Mouse (Mus musculus) G1E (cell line): ENCODE data around the gene Rtl8b. TPM values are rescaled to one million over a fixed set of nuclear protein-coding genes. Genes with fewer than 3 reads are reported as not detected.
"Not testable (repeated sequence)": the region's sequence is repeated elsewhere in the genome, so short reads cannot be mapped to it uniquely, and the experiment has no call there.

Source experiments
- ATAC-seq: 2 replicates; pipeline ENCODE4 v1.8.0; 2016; ENCODE audit warnings: mild to moderate bottlenecking; ENCODE audit not compliant: insufficient number of reproducible peaks, poor library complexity, low FRiP score, severe bottlenecking; ENCODE audit errors: extremely low read depth
- DNase-seq: peaks from one replicate; pipeline ENCODE4 v3.0.0; 2012; ENCODE audit warnings: low spot score
- H3K27me3 ChIP-seq: 2 replicates; pipeline ENCODE4 v1.6.1; 2012; ENCODE audit warnings: mild to moderate bottlenecking, low read length, inconsistent platforms; ENCODE audit not compliant: insufficient read depth
- H3K36me3 ChIP-seq: replicated peaks from 2 replicates; pipeline ENCODE3; 2012; ENCODE audit warnings: mild to moderate bottlenecking, inconsistent platforms
- H3K4me1 ChIP-seq: 2 replicates; pipeline ENCODE4 v1.6.1; 2012; ENCODE audit warnings: low read depth, low read length, inconsistent platforms, mixed read lengths; ENCODE audit not compliant: insufficient read depth
- H3K4me3 ChIP-seq: 2 replicates; pipeline ENCODE4 v1.5.1; 2012; ENCODE audit warnings: low read depth, mild to moderate bottlenecking, inconsistent platforms, low read length, moderate library complexity, mixed read lengths
- H3K9me3 ChIP-seq: replicated peaks from 2 replicates; pipeline ENCODE4 v1.6.1; 2012; ENCODE audit warnings: inconsistent platforms
- CTCF ChIP-seq: IDR thresholded peaks from 2 replicates; pipeline ENCODE4 v1.5.1; 2012; ENCODE audit warnings: low read depth, low read length, inconsistent platforms, mixed read lengths
- GATA1 ChIP-seq: IDR thresholded peaks from 2 replicates; pipeline ENCODE4 v1.6.1; 2012; ENCODE audit warnings: borderline replicate concordance, low read length, inconsistent platforms, mixed read lengths
- GATA2 ChIP-seq: IDR thresholded peaks from 2 replicates; pipeline ENCODE4 v1.6.1; 2012; ENCODE audit warnings: low read depth, low read length, inconsistent platforms, borderline replicate concordance
- POLR2AphosphoS5 ChIP-seq: IDR thresholded peaks from 2 replicates; pipeline ENCODE4 v1.6.1; 2012; ENCODE audit warnings: low read depth, low read length, inconsistent platforms; ENCODE audit not compliant: insufficient replicate concordance
- TAL1 ChIP-seq: conservative IDR thresholded peaks from 2 replicates; pipeline ENCODE4 v1.6.1; 2012; ENCODE audit warnings: low read depth, low read length, inconsistent platforms, mixed read lengths
- polyA plus RNA-seq: library from polyadenylated mRNA; stranded (reverse); fragments of >175 nt; gene quantifications from 2 replicates; pipeline ENCODE4 v1.2.3, GENCODE M21; 2012
- total RNA-seq, 2 experiments: library from RNA; stranded (forward) in 1 of 2; stranded (reverse) in 1 of 2; fragments of 200-1000 nt in 1 of 2; fragments of >200 nt in 1 of 2; fragmentation: Nextera tagmentation in 1 of 2; gene quantifications; 2 replicates each; pipeline ENCODE4 v1.2.3; 2014 to 2017

Rtl8b gene
- total and polyA plus RNA-seq, 3 experiments = not detected

GRCm38 (mm10) chrX:53645885-53646284, 24.3 kb downstream of the Rtl8b start:
- ATAC-seq (no peak), DNase-seq (no peak)
- Histone ChIP-seq H3K27me3 (no peaks in the 10 kb centered on the region), H3K9me3 (no peaks in the 10 kb centered on the region), H3K4me3 (no peak overlapping the region), H3K4me1 (no peaks in the 10 kb centered on the region), H3K36me3 (no peaks in the 10 kb centered on the region)
- TF ChIP-seq POLR2AphosphoS5 (no peak), GATA2 (no peak), GATA1 (no peak), CTCF (no peak), TAL1 (no peak)

GRCm38 (mm10) chrX:53642980-53643961, 26.9 kb downstream of the Rtl8b start, which contains the start of gene Rtl8a:
Rtl8a (minus strand) TSS chrX:53643682.
- H3K4me1 ChIP-seq, H3K36me3 ChIP-seq, H3K27me3 ChIP-seq, H3K4me3 ChIP-seq, H3K9me3 ChIP-seq, DNase-seq, ATAC-seq: not testable (repeated sequence)

GRCm38 (mm10) chrX:53642604-53642979, 27.6 kb downstream of the Rtl8b start:
- H3K36me3 ChIP-seq, DNase-seq, H3K4me1 ChIP-seq, H3K9me3 ChIP-seq, ATAC-seq, H3K4me3 ChIP-seq, H3K27me3 ChIP-seq: not testable (repeated sequence)

GRCm38 (mm10) chrX:53638107-53638506, 32.1 kb downstream of the Rtl8b start:
- ATAC-seq, H3K9me3 ChIP-seq, H3K4me1 ChIP-seq, H3K4me3 ChIP-seq, H3K36me3 ChIP-seq, DNase-seq, H3K27me3 ChIP-seq: not testable (repeated sequence)

Other genes with a start within 250 kb of the Rtl8b start
- not detected in 2 replicates for gene Etd, start 235.5 kb downstream of the Rtl8b start, total RNA-seq (2014; fragmentation: Nextera tagmentation)
- not detected in 2 replicates for gene Etd, start 235.5 kb downstream of the Rtl8b start, total RNA-seq (2017)
- not detected in 2 replicates for gene Etd, start 235.5 kb downstream of the Rtl8b start, polyA plus RNA-seq
- gene Rtl8c, start 62.4 kb downstream of the Rtl8b start, total RNA-seq (2014; fragmentation: Nextera tagmentation) = not detected in 2 replicates
- not detected in 2 replicates for gene Rtl8c, start 62.4 kb downstream of the Rtl8b start, total RNA-seq (2017)
- gene Rtl8c, start 62.4 kb downstream of the Rtl8b start, polyA plus RNA-seq = not detected in 2 replicates
- gene Gm14597, start 61.4 kb downstream of the Rtl8b start, total RNA-seq (2014; fragmentation: Nextera tagmentation) = not detected in 2 replicates
- gene Gm14597, start 61.4 kb downstream of the Rtl8b start, total RNA-seq (2017) = 0.38 TPM in 1 of 2 replicates, not detected in the other
- not detected in 2 replicates for gene Gm14597, start 61.4 kb downstream of the Rtl8b start, polyA plus RNA-seq
- not detected in 2 replicates for gene Rtl8a, start 26.7 kb downstream of the Rtl8b start, total RNA-seq (2014; fragmentation: Nextera tagmentation)
- gene Rtl8a, start 26.7 kb downstream of the Rtl8b start, total RNA-seq (2017) = not detected in 2 replicates
- not detected in 2 replicates for gene Rtl8a, start 26.7 kb downstream of the Rtl8b start, polyA plus RNA-seq
- gene 4930502E18Rik, start 54.4 kb upstream of the Rtl8b start, total RNA-seq (2014; fragmentation: Nextera tagmentation) = not detected in 2 replicates
- gene 4930502E18Rik, start 54.4 kb upstream of the Rtl8b start, total RNA-seq (2017) = 0.12 TPM in 1 of 2 replicates, not detected in the other
- gene 4930502E18Rik, start 54.4 kb upstream of the Rtl8b start, polyA plus RNA-seq = not detected in 2 replicates
- gene 1700013H16Rik, start 87.4 kb upstream of the Rtl8b start, total RNA-seq (2014; fragmentation: Nextera tagmentation) = not detected in 2 replicates
- gene 1700013H16Rik, start 87.4 kb upstream of the Rtl8b start, total RNA-seq (2017) = not detected in 2 replicates
- not detected in 2 replicates for gene 1700013H16Rik, start 87.4 kb upstream of the Rtl8b start, polyA plus RNA-seq
- gene Zfp36l3, start 106.0 kb upstream of the Rtl8b start, total RNA-seq (2014; fragmentation: Nextera tagmentation) = not detected in 2 replicates
- gene Zfp36l3, start 106.0 kb upstream of the Rtl8b start, total RNA-seq (2017) = 0.05 TPM in 1 of 2 replicates, not detected in the other
- gene Zfp36l3, start 106.0 kb upstream of the Rtl8b start, polyA plus RNA-seq = not detected in 2 replicates
- gene Xlr, start 127.3 kb upstream of the Rtl8b start, total RNA-seq (2014; fragmentation: Nextera tagmentation) = not detected in 2 replicates
- gene Xlr, start 127.3 kb upstream of the Rtl8b start, total RNA-seq (2017) = 12.8 and 17.5 TPM in 2 replicates
- 0.08 and 0.18 TPM in 2 replicates for gene Xlr, start 127.3 kb upstream of the Rtl8b start, polyA plus RNA-seq